Mouse (Mus musculus): ENCODE results near the gene Rictor. TPM values are rescaled to one million over a fixed set of nuclear protein-coding genes. Genes with fewer than 3 reads are reported as not detected.

Gene Rictor
- polyA plus RNA-seq, 1 experiment from 2014 or later: 37.9 TPM

Other genes starting within 250 kb of the Rictor start
- gene Fyb, start 185.5 kb upstream of the Rictor start, polyA plus RNA-seq (2016; fragmentation: Nextera tagmentation; extraction: Ambion mirVana): 2.4 and 2.9 TPM in 2 replicates
- 0.41 and 0.83 TPM in 2 replicates for gene Osmr, start 166.6 kb downstream of the Rictor start, polyA plus RNA-seq (2016; fragmentation: Nextera tagmentation; extraction: Ambion mirVana)

All from midbrain, embryonic 10.5 days (tissue).